ENCODE assay signal across 8 mouse cellular contexts in genomic region chr10:95142844-95143435, GRCm38 (mm10).
A peak's percentile ranks its signal among the peaks of the same experiment; 100 is the strongest.
DNase-seq lines count a peak whose midpoint lies in the region; ATAC-seq and TF ChIP-seq lines count a peak whose summit lies in the region.

No protein-coding gene starts in this region.

- intact Hi-C loops in gastrocnemius, postnatal 36 days (cut with DNase I) = loop anchor here (2.0 to 5.0 kb wide), 3 partner anchors 124 to 274 kb away; partner anchors contain the start of gene Socs2
- intact Hi-C loops in left cerebral cortex, adult 2 months (cut with DNase I) = no loop called here

- peak; percentile 76 for DNase-seq in adrenal gland, adult 2 months
- peak; percentile 26 for DNase-seq in embryo, embryonic 10 days (ENCODE audit: low spot score)
- DNase-seq in gastrocnemius, postnatal 36 days = peak; percentile 77
- peak; percentile 46 for DNase-seq in induced T-regulatory cell, adult 2 months (ENCODE audit: low read depth)
- peak; percentile 23 to 41 for DNase-seq in left cerebral cortex, adult 2 months (ENCODE audit: extremely low spot score in 1 of 2, low spot score in 2 of 2)
- peak; percentile 36 to 38 for DNase-seq in right cerebral cortex, postnatal 36 days (ENCODE audit: low spot score in 2 of 2)

- no peak overlapping the region for H3K4me3 ChIP-seq in left cerebral cortex, adult 2 months

- H3K27ac ChIP-seq in left cerebral cortex, adult 2 months = peak overlapping the region; percentile 33; the same call in 1 of the 2 replicates

- no peak for TF ChIP-seq CTCF in left cerebral cortex, adult 2 months (IDR thresholded peaks at IDR 0.05)

- 0 out of 2 replicates have a peak, but pooled peaks have one; percentile 18 for ATAC-seq in megakaryocyte progenitor cell, adult 5-6 weeks (replicated peaks; ENCODE audit: poor library complexity)
- ATAC-seq in erythroid progenitor cell, adult 5-6 weeks (replicated peaks; ENCODE audit: low FRiP score, poor library complexity, severe bottlenecking) = no peak

Comparison
In these comparisons a context has a peak if more than half of its experiments do, and no peak if none do; other contexts are left out.
1. DNase-seq: peak in every context shown above with its lines; median percentile 77 in gastrocnemius, postnatal 36 days; 76 in adrenal gland, adult 2 months; 46 in induced T-regulatory cell, adult 2 months; 37 in right cerebral cortex, postnatal 36 days; 32 in left cerebral cortex, adult 2 months; 26 in embryo, embryonic 10 days.